Mouse (Mus musculus): ENCODE data around the gene Pja2.
"Not testable (repeated sequence)": the region's sequence is repeated elsewhere in the genome, so short reads cannot be mapped to it uniquely, and the experiment has no call there.

Gene Pja2

DNA sequence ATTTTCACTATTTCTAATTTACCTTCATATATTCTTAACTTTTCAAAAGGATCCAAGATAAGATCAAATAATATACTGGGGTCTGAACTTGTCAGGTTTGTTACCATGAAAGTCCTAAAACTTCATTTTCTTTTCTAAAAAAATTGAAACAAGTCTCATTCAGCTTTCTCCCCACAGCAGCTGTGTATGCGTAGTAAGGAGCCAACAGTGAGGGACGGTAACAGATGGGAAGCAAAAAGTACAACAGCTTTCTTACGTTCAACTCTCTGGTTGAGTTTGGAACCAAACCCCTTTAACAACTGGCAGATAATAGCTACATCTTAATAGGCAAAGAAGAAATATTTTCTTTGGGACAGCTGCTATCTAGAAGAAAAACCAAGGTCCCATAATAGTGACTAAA is 50.3 kb downstream of the Pja2 start:
- DNase-seq (ENCODE audit: low read depth, low spot score) = not testable (repeated sequence)

DNA sequence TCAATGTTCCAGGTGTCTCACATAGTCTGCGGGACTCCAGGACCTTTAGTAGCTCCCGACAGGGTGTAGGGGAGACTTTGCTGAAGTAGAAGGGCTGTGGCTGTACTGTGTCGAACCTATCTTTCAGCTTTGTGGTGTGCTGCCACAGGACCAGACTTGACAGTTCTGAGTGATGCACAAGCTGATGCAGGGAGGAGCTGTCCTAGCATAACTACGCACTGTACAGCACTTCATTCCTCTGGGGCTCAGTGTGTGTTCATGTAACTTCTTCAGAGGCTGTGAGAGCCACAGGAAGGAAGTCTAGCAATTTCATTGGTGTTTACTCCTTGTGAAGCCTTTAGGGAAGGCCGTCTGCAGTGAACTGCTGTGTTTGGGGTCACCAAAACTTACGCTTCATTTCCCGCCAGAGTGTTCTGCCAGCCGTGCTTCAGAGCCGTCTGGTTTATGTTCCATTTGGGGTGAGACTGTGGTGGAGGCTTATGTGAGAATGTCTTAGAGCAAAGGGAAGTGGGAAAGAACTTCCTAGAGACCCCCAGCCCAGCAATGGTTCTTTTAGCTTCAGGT is 54.0 kb downstream of the Pja2 start:
- no peak for DNase-seq (ENCODE audit: low read depth, low spot score)

DNA sequence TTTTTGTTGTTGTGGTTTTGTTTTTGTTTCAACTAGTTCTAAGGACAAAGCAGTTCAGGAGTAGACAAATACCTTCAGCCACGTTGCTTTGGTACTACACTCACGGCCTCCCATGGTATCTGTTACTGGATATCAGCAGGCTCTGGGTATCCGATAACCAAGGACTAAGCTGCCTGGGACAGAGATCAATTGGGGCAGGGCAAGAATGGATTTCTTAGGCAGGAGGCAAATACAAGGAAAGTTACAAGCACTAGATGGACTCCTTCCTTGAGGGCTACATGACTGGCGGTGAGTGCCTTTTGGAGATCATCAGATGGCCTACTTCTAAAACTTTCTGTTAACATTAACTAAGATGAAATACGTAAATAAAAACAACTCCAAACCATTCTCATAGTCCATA is 55.0 kb downstream of the Pja2 start:
- DNase-seq (ENCODE audit: low read depth, low spot score) = no peak

DNA sequence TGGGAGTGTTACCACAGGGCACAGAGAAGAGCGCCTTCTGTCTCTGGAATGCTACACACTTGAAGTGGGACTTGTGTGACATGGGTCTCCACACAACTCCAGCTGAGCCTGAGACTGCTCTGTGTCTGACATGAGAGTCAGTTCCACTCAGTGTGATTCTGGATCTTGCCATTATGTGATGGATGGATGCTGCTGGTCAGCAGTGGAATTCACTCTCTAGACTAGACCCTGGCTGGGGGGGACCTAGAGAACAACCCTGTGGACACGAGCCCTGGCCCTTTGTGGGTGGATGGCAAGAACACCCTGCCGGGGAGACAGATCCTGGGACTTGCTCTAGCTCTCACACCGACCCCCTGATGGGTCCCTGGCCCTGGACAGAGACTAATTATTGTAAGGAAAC is 56.5 kb downstream of the Pja2 start:
- no peak for DNase-seq (ENCODE audit: low read depth, low spot score)

DNA sequence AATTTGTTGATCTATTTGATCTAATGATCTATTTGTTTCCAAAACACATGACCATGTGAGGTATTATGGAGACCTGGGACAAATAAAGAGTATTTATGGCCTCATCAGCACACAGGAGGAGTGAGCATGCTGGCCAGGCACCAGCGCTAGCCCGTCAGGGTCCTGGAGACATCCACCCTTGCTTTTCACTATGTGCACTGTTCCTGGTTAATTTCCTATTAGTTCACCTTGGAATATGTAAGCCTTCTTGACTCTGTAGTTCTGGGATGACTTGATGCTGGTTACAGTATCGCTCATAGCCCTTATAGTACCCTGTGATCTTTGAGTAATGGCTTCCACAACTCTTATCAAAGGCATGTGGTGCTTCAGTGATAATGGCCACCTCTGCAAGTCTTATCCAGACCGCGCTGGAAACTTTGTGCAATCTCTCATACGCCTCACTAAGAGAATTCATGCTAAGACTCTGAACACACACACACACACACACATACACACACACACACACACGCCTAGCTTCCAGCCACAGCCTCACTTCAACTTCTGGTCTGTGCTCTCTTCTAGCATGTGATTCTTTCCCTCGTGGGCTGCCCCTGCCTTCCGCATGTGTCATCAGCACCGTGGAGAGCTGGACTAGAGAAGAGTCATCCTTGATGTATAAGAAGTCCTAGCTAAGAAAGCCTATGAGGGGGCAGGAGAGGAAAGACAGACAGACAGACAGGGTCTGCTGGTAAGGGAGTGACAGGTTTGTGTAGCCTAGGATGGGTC is 57.2 kb downstream of the Pja2 start:
- no peak for DNase-seq (ENCODE audit: low read depth, low spot score)

DNA sequence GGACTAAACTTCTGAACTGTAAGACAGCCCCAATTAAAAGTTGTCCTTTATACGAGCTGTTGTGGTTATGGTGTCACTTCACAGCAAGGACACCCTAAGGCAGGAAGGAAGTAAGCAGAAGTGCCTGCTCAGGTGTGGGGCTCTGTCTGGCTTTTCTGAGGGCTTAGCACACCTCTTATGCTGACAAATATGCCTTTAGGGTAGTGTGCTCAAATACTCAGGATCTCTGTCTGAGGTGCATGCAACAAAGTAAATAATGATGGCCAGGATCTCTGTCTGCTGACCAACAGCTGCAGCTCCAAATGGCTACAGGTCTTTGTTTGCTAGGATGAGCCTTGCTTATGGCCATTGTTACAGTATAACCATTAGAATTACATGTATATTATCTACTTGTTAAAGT is 71.1 kb downstream of the Pja2 start:
- no peak for DNase-seq (ENCODE audit: low read depth, low spot score)

DNA sequence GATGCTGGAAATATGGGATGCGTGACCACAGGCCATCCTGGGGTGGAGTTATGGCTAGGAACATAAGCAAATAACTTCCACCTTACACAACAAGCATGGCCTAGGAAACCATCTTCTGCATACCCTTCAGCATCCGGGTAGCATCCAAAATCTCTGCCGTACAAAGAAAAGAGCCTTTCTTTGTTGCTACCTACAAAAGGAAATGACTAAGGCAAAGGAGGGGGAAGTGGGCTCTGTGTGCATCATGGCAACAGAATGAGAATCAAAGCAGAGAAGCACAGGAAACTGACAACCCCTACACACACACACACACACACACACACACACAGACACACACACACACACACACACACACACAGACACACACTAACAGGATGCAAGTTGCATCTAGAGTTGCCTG is 83.5 kb downstream of the Pja2 start:
- DNase-seq (ENCODE audit: low read depth, low spot score) = no peak

DNA sequence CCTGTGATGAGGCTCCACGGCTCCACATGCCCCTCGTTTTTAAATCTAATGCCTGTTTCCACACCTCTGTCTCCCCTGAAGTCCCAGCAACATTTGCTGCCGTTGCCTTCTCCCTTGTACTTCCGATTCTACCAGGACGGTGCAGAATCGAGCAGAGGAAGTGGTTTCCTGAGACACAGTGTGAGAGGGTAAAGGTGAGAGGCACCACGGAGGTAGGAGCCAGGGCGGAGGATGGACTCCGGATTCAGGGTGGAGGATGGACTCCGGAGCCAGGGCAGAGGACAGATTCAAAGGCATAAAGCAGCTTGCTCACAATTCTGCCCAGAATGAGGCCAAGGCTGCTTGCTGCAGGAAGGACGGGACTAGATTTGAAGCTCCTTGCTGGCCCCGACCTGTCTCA is 88.8 kb downstream of the Pja2 start:
- DNase-seq (ENCODE audit: low read depth, low spot score) = no peak

DNA sequence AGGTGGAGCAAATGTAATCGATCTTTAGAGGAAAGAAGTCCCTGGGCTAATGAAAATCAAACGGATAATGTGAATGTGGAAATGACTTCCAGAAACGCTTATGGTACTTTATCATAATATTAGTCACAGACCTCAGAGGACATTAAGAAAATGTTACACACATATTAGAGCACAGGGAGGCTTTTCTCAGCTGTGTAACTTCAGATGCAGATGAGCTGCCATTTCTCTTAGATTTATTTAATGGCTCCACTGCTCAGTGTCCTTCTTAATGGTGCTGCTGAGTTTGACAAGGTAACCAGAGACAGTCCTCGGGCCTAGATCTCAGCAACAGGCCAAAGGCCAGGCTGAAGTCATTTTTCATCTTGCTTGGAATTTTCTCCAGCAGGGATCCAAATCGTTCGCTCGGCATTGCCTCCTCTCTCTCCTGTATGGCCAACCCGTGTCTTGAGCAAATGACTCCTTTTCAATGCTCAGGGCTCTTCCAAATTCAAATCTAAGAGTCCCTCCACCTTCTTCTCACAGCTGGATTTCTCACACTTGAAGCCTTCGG is 89.3 kb downstream of the Pja2 start:
- DNase-seq (ENCODE audit: low read depth, low spot score) = no peak

DNA sequence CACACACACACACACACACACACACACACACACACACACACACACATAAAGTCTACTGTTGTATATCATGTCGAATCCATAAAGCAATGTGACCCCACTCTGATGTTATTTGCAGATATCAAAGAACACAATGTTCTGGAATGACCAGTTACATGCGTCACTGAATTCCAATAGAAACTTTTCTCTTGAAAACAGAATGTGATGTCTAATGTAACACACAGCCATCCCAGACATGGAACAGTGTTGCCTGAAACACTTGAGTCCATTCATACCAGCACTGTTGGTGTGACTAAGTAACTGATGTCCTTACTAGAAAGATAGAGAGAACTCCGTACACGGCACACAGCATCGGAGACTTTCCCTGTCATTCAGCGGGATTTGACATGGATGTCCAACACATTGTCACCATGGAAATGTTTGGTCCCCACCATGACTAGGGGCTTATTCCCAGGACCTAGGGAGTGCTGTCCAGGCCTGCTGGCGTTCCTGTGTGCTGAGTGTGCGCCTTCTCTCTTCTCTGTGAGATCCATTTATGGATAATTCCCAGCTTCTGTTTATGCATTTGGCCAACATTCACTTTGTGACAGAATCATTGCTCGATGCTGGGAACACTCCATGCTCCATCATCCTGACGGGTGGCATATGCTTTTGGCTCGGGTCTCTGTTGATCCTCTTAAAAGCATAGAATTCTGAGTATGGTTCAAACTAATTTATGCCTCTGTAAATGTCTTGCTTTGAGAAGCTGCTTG is 90.0 kb downstream of the Pja2 start:
- no peak for DNase-seq (ENCODE audit: low read depth, low spot score)

DNA sequence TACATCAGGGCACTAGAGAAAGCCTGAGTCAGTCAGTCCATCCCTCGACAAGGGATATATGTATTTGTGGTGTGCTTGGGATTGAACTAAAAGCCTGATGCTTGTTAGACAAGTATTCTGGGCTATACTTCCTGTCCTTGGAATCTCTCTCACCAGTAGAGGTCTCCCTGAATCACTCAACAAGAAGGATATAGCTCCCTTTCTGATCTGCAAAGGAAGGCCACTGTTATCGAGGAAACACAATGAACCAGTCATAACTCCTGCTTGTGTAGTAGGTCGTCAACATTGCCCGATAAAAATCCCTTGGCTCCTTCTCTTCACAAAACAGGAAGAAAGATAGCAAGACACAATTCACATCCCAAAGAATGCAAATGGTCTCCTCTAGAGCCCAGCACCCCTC is 99.6 kb downstream of the Pja2 start:
- no peak for DNase-seq (ENCODE audit: low read depth, low spot score)

DNA sequence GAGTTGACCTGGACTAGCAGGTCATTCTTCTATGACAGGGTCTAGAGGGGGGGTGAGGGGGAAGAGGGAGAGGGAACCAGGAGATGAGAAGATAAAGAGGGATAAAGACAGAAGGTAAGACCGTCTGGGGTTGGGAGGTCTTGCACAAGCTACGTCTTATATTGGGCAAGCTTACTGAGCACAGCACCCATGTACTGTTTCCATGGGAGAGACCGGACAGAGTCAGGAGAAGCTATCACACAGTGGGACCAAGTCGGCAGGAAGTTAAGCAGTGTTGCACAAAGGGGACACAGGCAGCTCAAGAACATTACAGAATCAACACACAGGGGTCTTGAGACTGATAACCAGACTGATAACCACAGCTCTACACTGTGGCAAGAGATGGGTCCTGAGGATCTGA is 100.1 kb downstream of the Pja2 start:
- not testable (repeated sequence) for DNase-seq (ENCODE audit: low read depth, low spot score)

DNA sequence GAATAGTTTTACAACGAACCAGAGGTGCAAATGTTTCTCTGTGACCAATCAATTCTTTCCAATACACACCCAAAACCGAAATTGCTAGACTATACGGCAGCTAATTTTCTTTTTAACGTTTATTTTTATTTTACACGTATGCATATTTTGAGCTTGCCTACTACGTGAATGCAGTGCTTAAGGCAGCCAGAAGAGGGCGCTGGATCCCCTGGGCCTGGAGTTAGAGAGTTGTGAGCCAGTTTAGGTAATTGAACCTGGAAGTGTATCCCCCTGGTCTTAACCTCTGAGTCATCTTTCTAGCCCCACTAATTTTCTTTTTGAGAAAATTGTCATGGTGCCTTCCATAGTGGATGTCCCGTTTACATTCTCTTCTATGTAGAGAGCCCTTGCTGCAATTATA is 100.5 kb downstream of the Pja2 start:
- peak; percentile 66 for DNase-seq (ENCODE audit: low read depth, low spot score)
